Mouse (Mus musculus) ES-E14 (cell line): ENCODE results near the gene Slc9a9. TPM values are rescaled to one million over a fixed set of nuclear protein-coding genes. Genes with fewer than 3 reads are reported as not detected.

Source experiments
- DNase-seq: peaks from one replicate; pipeline ENCODE4 v3.0.0-alpha.2; 2013; ENCODE audit warnings: low read depth, low spot score
- H3K27ac ChIP-seq: 2 replicates; pipeline ENCODE4 v1.5.1; 2012; ENCODE audit warnings: low read depth, mild to moderate bottlenecking, low read length, moderate library complexity, mixed read lengths; ENCODE audit not compliant: poor library complexity, insufficient read depth, severe bottlenecking
- H3K36me3 ChIP-seq: 2 replicates; pipeline ENCODE4 v1.6.1; 2012; ENCODE audit warnings: mild to moderate bottlenecking, low read length, moderate library complexity, mixed read lengths; ENCODE audit not compliant: control insufficient read depth, poor library complexity, insufficient read depth, severe bottlenecking
- H3K4me1 ChIP-seq, 2 experiments: fragments of 150-350 bp in 1 of 2; sonication (generic) in 1 of 2; 2 replicates each; pipeline ENCODE4 v1.6.1; 2012; ENCODE audit warnings: low read length in 2 of 2, mild to moderate bottlenecking in 1 of 2, mixed read lengths in 1 of 2; ENCODE audit not compliant: control insufficient read depth in 2 of 2, insufficient read depth in 2 of 2, poor library complexity in 1 of 2
- H3K4me3 ChIP-seq, 2 experiments: fragments of 150-350 bp in 1 of 2; sonication (generic) in 1 of 2; 2 replicates each; pipeline ENCODE4 v1.5.1; 2012; ENCODE audit warnings: low read length in 2 of 2, low read depth in 1 of 2, mild to moderate bottlenecking in 1 of 2, mixed read lengths in 1 of 2; ENCODE audit not compliant: insufficient read depth in 1 of 2, poor library complexity in 1 of 2, severe bottlenecking in 1 of 2
- H3K9ac ChIP-seq: 2 replicates; pipeline ENCODE4 v1.6.1; 2012; ENCODE audit warnings: low read depth, mild to moderate bottlenecking, low read length, mixed read lengths; ENCODE audit not compliant: poor library complexity, insufficient read depth, severe bottlenecking
- H3K9me3 ChIP-seq: fragments of 150-350 bp; sonication (generic); 2 replicates; pipeline ENCODE4 v1.6.1; 2012; ENCODE audit warnings: low read depth, mild to moderate bottlenecking, low read length; ENCODE audit not compliant: control insufficient read depth, insufficient read depth
- CHD2 ChIP-seq: IDR thresholded peaks from 2 replicates; pipeline ENCODE4 v1.6.1; 2014; ENCODE audit warnings: mild to moderate bottlenecking, low read depth, low read length, inconsistent platforms
- HCFC1 ChIP-seq: IDR thresholded peaks from 2 replicates; pipeline ENCODE4 v1.6.1; 2012; ENCODE audit warnings: low read length, inconsistent platforms, borderline replicate concordance; ENCODE audit not compliant: insufficient read depth
- MAFK ChIP-seq: IDR thresholded peaks from 2 replicates; pipeline ENCODE4 v1.6.1; 2014; ENCODE audit warnings: mild to moderate bottlenecking, low read depth, low read length, inconsistent platforms; ENCODE audit not compliant: insufficient read depth
- ZC3H11A ChIP-seq: IDR thresholded peaks from 2 replicates; pipeline ENCODE4 v1.6.1; 2012; ENCODE audit warnings: low read depth, mild to moderate bottlenecking, inconsistent platforms, low read length, borderline replicate concordance
- ZNF384 ChIP-seq: IDR thresholded peaks from 2 replicates; pipeline ENCODE4 v1.6.1; 2012; ENCODE audit warnings: low read depth, low read length, inconsistent platforms
- in situ Hi-C, 2 experiments: fragments of 600-800 bp; cut with MboI; formaldehyde crosslinking; loops; one replicate each; pipeline ENCODE4 v1.15.1; 2025; ENCODE audit warnings: low sequenced_read_pairs in 2 of 2, inconsistent platforms in 1 of 2; ENCODE audit not compliant: unreplicated experiment in 2 of 2
- total RNA-seq: library from RNA; depleted of rRNA; stranded (reverse); fragments of 300-350 nt; gene quantifications from 2 replicates; pipeline ENCODE4 v1.2.3, GENCODE M21; 2012

Slc9a9 gene
- total RNA-seq, 1 experiment, result 0.13 TPM

GRCm38 (mm10) chr9:94694243-94694642, 24.5 kb downstream of the Slc9a9 start:
- H3K4me3 ChIP-seq, result no peak overlapping the region
- no peaks in the 10 kb centered on the region for H3K36me3 ChIP-seq
- no peak for DNase-seq
- in situ Hi-C loops, result no loop called here
- H3K9ac ChIP-seq, result no peak overlapping the region
- TF ChIP-seq HCFC1, result no peak
- TF ChIP-seq ZNF384, result no peak
- no peak for TF ChIP-seq MAFK
- TF ChIP-seq CHD2, result no peak
- H3K27ac ChIP-seq, result no peak overlapping the region
- no peaks in the 10 kb centered on the region for H3K4me1 ChIP-seq
- H3K9me3 ChIP-seq, result no peaks in the 10 kb centered on the region

DNA sequence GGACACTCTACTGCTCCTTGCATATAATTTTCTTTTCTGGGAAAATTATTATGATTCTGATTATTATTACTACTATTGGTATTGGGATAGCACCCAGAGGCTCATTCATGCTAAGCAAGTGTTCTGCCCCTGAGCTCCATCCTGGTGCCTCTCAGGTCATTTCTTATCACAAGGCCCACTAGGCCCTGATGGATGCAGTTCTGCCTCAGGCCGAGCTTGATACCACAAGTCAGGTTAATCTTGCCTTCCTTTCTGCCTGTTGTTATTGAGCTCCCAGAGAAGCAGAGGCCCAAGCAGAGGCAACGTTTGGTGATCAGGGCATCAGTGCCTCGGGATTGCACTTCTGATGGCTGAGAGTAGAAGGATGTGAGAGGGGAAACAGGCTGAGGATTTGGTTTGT, 25.3 kb downstream of the Slc9a9 start:
- H3K4me3 ChIP-seq, result no peak overlapping the region
- no peaks in the 10 kb centered on the region for H3K9me3 ChIP-seq
- in situ Hi-C loops, result no loop called here
- TF ChIP-seq ZNF384, result no peak
- no peak for TF ChIP-seq ZC3H11A
- no peak for TF ChIP-seq HCFC1
- H3K9ac ChIP-seq, result no peak overlapping the region
- H3K36me3 ChIP-seq, result no peaks in the 10 kb centered on the region
- no peak for DNase-seq
- no peaks in the 10 kb centered on the region for H3K4me1 ChIP-seq
- H3K27ac ChIP-seq, result no peak overlapping the region

DNA sequence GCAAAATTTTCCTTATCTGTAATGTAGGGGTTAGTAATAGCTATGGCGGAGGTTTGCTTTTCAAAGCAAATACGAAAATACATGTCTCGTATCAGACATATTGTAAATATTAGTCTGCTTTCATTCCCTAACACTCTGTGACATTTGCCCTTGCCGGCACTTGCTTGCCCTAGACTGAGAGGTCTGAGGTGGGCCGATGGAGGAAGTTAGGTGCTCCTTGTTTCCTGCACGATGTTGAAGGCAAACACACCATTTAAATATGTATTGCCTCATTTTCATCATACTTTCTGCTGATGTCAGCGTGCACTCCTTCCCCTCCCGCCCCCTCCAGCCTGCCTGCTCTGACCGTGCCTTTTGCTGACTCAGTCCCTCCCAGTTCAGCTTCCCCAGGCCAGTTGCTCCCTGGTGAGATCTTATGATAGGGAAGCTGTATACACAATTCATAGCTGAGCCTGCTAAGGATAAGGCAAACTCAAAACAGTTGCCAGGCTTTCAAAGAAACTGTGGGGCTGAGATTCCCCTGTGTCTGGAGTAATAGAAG, 26.9 kb downstream of the Slc9a9 start:
- H3K4me1 ChIP-seq, result no peaks in the 10 kb centered on the region
- no peak overlapping the region for H3K9ac ChIP-seq
- H3K4me3 ChIP-seq, result no peak overlapping the region
- in situ Hi-C loops, result no loop called here
- no peak overlapping the region for H3K27ac ChIP-seq
- TF ChIP-seq CHD2, result no peak
- TF ChIP-seq HCFC1, result no peak
- no peak for TF ChIP-seq ZNF384
- TF ChIP-seq MAFK, result no peak
- no peaks in the 10 kb centered on the region for H3K9me3 ChIP-seq
- no peaks in the 10 kb centered on the region for H3K36me3 ChIP-seq
- DNase-seq, result no peak

- no peaks in the 10 kb centered on the region for H3K4me1 ChIP-seq
- H3K27ac ChIP-seq, result no peak overlapping the region
- H3K4me3 ChIP-seq, result no peak overlapping the region
- H3K9ac ChIP-seq, result no peak overlapping the region
- no peak for TF ChIP-seq CHD2
- no peak for DNase-seq
- in situ Hi-C loops, result no loop called here
- no peaks in the 10 kb centered on the region for H3K9me3 ChIP-seq
- H3K36me3 ChIP-seq, result no peaks in the 10 kb centered on the region
Observed at GRCm38 (mm10) chr9:94698175-94698574, 28.5 kb downstream of the Slc9a9 start.

GRCm38 (mm10) chr9:94700549-94700948, 30.8 kb downstream of the Slc9a9 start:
- no peaks in the 10 kb centered on the region for H3K9me3 ChIP-seq
- peak; percentile 11 for DNase-seq
- no peak overlapping the region for H3K27ac ChIP-seq
- TF ChIP-seq MAFK (no peak), CHD2 (no peak), ZNF384 (no peak), ZC3H11A (no peak), HCFC1 (no peak)
- H3K4me3 ChIP-seq, result no peak overlapping the region
- H3K4me1 ChIP-seq, result no peaks in the 10 kb centered on the region
- H3K9ac ChIP-seq, result no peak overlapping the region
- no peaks in the 10 kb centered on the region for H3K36me3 ChIP-seq
- in situ Hi-C loops, result no loop called here
